Mouse (Mus musculus) ES-CJ7 (cell line): ENCODE measurements at regions not wholly inside any gene's neighbourhood (a gene's known extent, or its start where the extent isn't known, plus 50 kb on each side); places are given as distances from the start of the nearest gene placed in this dataset.

Experiments used
- DNase-seq: peaks from one replicate; pipeline ENCODE4 v3.0.0; 2011; ENCODE audit warnings: low read depth, low spot score

- no peak for DNase-seq
These were observed 743.4 kb downstream of the Hace1 start for GRCm38 (mm10) chr10:46321040-46321439.

DNA sequence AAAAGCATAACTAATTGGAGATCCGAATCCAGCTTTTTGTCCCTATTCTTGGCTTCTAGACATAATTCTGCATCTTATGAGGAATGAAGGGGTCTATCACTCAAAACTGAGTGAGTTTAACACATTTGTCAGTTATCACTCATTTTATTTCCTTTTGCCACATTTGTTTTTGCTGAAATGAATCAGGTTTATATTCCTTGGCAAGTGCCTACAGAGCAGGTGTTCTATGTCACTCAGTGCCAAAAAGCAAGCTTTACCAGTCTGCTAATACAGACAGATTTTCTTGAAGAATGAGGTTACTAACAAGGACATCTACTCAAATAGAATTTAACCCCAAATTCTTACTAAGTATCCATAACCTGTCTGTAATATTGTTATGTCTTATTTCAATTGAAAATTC lies 751.4 kb downstream of the Hace1 start:
- no peak for DNase-seq

- no peak for DNase-seq
These were observed 754.1 kb downstream of the Hace1 start for GRCm38 (mm10) chr10:46331599-46332283.

DNA sequence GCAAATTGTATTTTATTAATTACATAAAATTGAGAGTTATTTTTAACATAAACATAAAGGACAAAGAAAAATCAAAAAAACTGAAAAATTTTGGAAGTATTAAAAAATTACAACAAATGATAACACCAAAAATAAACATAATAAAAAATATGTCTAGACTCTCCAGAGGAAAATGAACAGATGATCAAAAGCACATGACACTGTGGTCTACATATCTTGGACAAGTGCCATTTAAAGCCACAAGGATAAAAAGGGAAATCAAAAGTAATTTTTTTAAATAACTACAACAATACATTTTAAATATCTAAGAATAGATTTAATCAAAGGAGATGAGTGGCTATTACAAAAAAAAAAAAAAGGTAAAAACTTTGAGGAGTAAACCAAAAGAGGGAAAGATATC lies 755.6 kb downstream of the Hace1 start:
- no peak for DNase-seq

DNA sequence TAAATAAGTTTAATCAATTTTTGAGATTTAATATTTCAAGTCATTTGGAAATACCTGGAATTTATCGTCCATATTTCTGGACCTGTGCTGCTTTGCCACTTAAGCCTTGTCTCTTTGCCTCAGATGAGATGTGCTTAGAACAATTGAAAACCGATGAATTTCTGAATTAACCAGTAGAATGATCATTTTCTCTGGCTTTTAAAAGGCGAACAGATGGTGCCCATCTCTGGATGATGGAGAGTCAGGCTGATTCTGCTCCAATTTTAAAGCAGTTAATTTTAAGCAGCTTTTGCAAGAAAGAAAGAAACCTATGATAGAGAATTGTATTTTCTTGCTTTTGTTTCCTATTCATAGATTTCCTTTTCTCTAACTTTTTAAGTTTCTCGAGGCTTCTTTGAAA lies 767.7 kb downstream of the Hace1 start:
- no peak for DNase-seq

- DNase-seq, result no peak
These were observed 772.0 kb downstream of the Hace1 start for GRCm38 (mm10) chr10:46349613-46350012.

DNA sequence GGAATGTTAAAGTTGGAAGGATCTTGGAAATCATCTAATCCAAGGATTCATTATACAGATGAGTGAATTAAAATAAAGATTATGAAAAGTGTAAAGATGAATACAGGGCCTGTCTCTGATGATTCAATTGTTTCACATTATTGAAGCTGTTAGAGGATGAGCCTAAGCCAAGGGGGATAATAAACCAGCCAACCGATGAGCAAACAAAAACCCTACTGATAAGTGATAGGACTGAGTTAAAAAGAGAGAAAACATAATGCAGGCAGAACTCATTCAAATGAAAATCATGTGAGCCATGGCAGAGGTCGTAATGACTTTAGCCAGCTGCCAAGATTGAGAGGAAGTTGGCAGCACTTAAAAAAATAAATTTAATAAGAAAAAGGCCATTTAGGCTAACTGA lies 772.6 kb downstream of the Hace1 start:
- no peak for DNase-seq

DNA sequence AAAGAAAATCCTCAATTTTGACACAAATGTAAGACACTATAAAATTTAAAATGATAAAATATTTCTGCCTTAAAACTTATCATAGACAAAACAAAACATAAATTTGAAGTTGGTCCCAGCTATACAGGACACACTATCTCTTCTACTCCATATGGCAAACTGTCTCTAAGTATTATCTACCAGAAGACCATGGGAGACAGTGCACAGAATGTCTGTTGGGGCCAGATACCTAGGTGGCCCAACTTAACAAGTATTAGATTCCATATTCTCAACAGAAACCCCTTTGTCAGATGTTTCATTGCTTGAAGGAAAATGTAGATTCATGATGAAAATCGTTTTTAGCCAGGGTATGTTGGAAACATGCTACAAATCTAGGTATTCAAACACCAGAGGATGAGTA lies 779.1 kb downstream of the Hace1 start:
- DNase-seq, result no peak

DNA sequence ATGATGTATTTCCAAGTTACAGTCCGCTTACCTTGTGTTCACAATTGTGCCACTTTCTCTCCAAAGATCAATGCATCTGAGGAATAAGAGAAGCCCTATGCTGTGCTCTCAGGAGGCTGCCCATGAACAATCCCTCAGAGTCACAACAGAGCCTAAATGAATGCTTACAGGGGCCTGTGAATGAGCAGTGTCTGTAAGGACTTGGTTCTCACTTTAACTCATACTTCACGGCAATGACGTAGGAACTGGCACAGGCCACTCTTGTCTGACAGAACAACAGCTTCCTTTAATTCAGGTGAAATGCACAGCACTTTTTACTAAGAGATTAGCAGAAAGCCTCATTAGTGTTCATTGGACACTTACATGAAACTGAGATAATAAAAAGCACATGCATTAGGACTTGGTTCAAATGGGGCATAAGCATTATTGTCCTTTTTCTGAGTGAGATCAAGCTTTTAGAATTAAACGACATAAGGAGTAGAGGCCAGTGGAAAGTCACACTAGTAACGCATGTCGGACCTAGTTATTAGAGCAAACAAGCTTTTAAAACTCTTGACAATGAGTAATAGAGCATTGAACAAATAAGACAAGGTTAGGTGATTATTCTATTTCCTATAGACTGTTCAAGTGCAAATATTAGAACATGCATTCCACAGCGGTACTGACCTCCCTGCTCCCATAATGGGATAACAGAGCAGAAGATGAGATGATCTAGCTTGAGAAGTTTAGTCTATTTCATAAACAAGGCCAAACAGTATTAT lies 796.3 kb downstream of the Hace1 start:
- no peak for DNase-seq

GRCm38 (mm10) chr10:46374646-46375045 lies 797.0 kb downstream of the Hace1 start:
- DNase-seq, result no peak

- no peak for DNase-seq
These were observed 819.5 kb downstream of the Hace1 start for GRCm38 (mm10) chr10:46397089-46397488.

DNA sequence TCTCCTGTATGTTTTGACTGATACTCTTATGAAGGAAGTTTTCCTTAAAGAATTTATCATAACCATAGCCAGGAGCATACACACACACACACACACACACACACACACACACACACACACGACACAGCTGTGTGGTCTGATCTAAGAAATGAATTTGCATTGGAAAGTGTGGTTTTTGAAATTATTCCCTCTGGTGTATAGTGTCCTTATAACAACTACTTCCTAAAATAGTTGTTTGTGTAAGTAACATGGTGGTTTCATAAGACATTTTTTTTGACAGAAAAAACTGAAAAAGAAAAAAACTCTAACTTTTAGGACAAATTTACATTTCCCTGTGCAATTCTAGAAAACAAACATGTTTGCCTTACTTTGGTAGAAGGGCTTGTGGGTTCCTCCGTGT lies 826.3 kb downstream of the Hace1 start:
- no peak for DNase-seq
